Mouse (Mus musculus) CH12.LX (cell line): ENCODE measurements around the gene Hrh2.

Source experiments
- CTCF ChIP-seq, 2 experiments: IDR thresholded peaks in 1 of 2; conservative IDR thresholded peaks in 1 of 2; 2 replicates each; pipeline ENCODE4 v1.5.1; 2011 to 2012; ENCODE audit warnings: low read depth in 2 of 2, low read length in 2 of 2, improper control_type of control experiment in 1 of 2, inconsistent platforms in 1 of 2, mild to moderate bottlenecking in 1 of 2, moderate library complexity in 1 of 2
- POLR2A ChIP-seq: IDR thresholded peaks from 2 replicates; pipeline ENCODE4 v1.6.1; 2011; ENCODE audit warnings: low read depth, mild to moderate bottlenecking, improper control_type of control experiment, low read length
- USF1 ChIP-seq: IDR thresholded peaks from 2 replicates; pipeline ENCODE4 v1.6.1; 2014; ENCODE audit warnings: low read depth, mild to moderate bottlenecking, inconsistent platforms, low read length, improper control_type of control experiment

- no peak for TF ChIP-seq USF1
- TF ChIP-seq POLR2A = no peak
- no peak for TF ChIP-seq CTCF (conservative IDR thresholded peaks at IDR 0.05 in 1 of 2, IDR thresholded peaks at IDR 0.05 in 1 of 2; ENCODE audit: low read depth in 2 of 2, low read length in 2 of 2)
These were observed 24.9 kb upstream of the Hrh2 start for GRCm38 (mm10) chr13:54167036-54167435.
